Mouse (Mus musculus) bone marrow macrophage, adult 2 months (primary cell): ENCODE data around the gene Otulinl.

Source experiments
- CTCF ChIP-seq: IDR thresholded peaks from 2 replicates; pipeline ENCODE4 v1.5.1; 2012; ENCODE audit warnings: low read depth, mild to moderate bottlenecking, low read length, moderate library complexity
- POLR2A ChIP-seq: IDR thresholded peaks from 2 replicates; pipeline ENCODE4 v1.6.1; 2012; ENCODE audit warnings: mild to moderate bottlenecking, low read depth, low read length, borderline replicate concordance

DNA sequence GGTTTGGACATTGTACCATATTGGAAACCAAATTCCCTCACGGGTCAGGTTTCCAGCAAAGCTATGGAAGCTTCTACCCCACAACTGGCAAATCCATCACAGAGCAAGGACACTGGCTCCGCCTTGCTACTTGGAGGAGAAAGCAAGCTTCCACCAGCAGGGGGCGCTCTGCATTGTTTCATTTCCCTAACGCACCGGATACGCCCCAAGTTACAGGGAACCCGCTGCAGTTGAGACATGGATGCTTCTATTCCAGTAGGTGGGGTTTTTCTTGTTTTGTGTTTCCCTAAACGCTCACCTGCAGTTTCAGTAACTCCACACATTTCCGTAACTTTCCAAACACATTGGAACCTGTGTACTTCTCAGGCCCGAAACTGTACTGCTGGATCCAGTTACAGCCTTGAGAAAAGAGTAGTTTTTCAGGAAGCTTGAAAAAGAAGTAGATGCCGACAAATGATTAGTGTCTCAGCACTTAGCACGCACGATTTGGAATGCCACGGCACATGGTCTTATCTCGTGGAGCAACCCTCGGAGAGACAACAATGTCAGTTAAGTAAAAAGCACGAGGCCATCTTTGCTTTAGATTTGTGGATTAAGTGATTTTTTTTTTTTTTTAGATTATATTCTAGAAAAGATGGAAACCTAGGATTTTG is 21.7 kb downstream of the Otulinl start:
- TF ChIP-seq POLR2A (no peak), CTCF (peak; percentile 87)
